Mouse (Mus musculus): Measurements from ENCODE around the gene Ptprm.

The Ptprm gene

DNA sequence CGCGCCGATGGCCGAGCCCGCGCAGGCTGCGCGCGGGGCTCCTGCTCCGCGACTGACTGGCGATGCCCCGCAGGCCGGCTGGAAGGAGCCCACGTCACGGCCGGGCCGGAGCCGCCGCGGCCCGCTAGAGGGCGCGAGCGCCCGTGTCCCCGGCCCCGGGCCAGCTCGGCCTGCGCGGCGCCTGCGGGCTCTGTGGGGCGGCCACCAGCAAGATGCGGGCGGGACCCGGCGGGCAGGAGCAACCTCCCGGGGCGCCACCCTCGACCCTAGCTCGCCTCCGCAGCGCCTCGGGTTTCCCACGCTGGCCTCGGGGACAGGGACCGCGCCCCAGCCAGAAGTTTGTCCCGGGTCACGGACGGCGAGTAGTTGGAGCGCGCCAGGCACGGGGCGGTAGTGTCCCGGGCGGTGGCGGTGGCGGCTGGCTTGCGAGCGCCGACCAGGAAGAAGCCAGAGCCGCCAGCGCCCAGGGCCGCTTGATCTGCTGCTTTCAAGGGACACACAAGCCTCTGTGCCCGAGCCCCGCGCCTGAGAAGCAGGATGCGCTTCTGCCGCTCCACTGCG lies at the start of gene Ptprm:
Gene Ptprm (minus strand): TSS at position 7 of the 561 bp plus-strand sequence.
- DNase-seq (ENCODE audit: low read depth, low spot score): peak; percentile 37

DNA sequence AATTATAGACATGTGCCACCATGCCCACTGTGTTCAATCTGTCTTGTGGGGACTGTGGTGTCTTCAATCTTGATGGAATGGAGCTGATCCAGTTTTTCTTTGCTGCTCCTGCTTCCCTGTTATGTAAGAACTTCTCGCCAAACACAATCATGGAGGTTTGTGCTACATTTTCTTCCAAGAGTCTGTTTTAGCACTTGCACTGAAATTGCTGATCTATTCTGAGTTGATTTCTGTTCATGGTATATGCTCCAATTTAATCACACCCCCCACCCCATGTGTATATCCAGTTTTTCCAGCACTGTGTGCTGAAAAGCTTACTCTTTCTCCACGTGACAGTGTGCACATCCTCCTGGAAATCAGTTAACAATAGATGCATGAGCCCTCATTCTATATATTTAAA lies 41.9 kb upstream of the Ptprm start:
- DNase-seq (ENCODE audit: low read depth, low spot score): no peak

DNA sequence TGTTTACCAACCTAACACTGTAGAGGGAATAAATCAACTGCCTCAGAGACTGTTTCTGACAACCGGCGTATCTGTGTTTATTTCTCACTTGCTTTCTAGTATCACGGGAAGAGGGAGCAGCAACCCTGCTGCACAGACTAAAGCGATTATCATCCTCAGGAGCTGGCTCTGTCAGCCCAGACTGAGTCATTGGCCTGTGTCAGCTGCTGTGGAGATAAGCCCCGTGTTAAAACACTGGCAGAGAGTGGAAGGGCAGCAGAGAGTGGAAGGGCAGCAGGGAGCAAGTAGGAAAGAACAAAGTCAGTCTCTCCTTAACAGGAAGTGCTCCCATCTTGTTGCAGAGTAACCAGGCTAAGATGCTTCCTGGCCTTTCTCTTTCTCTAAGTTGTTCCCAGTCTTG lies 36.6 kb upstream of the Ptprm start:
- no peak for DNase-seq (ENCODE audit: low read depth, low spot score)

DNA sequence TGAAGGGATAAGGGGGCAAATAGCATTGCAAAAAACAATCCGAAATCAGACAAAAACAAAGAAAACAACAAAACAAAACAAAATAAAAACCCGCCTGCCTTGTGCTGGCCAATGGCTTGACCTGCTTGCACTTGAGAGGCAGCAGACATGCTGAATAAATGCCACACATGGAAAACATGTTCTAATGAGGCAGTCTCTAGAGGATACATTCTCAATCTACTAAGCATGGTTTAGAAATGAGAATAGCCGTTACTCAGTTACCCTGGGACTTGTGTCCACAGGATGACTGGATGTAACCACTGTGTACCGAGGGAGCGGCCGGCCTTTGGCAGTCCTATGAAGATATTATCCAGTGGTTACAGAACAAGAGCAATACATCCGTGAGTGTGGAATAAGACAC lies 33.9 kb upstream of the Ptprm start:
- DNase-seq (ENCODE audit: low read depth, low spot score): no peak

DNA sequence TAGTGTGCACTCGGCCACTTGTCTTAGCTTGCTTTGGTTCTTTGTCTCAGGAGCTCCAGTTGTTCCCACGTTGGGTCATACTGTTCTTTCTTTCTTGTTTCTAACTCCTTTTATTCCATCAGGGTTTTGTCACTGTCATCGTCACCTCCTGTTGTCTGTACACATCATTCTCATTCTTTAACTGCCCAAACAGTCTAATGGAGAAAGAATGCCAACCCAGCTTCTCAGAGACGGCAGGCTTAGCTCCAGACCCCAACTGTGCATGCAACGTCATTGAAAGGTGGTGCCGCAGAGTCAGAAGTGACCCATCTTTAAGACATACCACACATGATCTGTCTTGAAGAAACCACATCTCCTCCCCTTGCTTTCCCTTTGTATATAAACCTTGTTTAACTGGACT lies 31.0 kb upstream of the Ptprm start:
- no peak for DNase-seq (ENCODE audit: low read depth, low spot score)

DNA sequence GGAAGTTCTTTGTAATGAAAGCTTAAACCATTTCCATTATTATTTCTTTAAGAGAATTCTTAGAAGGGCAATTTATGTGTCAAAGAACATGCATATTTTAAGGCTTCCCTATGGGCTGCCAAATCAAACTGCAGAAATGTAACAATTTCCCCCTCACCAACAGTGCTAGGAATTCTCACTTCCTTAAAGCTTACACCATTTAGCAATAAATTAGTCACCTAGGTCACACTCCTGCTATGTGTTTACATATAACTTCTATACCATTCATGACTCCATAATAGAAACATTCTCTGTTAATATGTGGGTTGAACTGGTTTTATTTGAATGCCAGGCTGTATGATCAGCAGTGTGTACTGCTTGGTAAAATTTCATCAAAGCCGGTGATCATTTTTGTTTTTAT lies 29.4 kb upstream of the Ptprm start:
- no peak for DNase-seq (ENCODE audit: low read depth, low spot score)

DNA sequence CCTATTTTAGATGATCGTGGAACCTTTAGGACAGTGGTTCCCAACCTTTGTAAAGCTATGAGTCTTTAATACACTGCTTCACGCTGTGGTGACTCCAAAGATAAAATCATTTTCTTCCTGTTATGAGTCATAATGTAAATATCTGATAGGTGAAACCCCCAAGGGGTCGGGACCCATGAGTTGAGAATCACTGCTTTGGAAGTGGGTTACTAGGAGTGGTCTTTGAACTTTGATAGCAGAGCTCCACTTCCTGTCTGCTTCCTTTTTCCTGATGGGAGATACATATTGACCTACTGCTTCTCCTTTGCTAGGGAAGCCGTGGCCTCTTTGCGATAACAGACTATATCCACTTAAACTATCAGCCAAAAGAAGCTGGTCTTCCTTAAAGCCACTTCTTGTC lies 27.4 kb upstream of the Ptprm start:
- DNase-seq (ENCODE audit: low read depth, low spot score): no peak

DNA sequence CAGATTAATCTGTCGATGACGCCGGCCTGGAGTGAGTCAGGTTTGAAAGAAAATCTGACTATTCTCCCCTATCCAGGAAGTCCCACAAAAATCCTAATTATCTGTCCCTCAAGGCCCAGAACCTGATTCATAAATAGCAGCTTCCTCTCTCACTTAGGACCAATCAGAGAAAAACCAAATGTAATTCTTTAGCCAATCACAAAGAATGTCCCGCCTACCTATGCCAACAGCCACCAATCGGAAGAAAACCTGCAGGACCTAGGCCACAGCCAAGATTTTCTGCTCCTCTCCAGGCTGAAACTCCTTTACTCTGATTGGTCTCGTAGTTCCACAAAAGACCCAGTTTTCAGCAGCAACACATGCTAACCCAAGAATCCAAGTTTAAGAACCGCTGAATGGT lies 13.6 kb upstream of the Ptprm start:
- no peak for DNase-seq (ENCODE audit: low read depth, low spot score)

DNA sequence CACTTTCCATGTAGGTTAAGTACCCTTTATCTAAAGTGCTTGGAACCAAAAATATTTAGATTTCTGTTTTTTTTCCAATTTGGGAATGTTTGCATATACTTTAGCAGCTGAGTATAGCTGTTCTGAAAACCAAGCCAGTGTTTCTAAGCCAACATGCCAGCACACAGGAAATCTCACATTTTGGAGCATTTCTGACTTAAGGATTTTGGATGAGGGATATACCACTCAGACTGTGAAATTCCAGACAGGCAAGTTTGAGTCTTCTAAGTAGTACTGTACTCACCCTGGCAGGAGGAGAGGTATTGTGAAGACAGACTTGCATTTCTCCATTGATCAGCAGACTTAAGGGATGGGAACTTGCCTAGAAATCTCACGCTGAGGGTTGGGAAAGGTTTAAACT lies 10.2 kb upstream of the Ptprm start:
- DNase-seq (ENCODE audit: low read depth, low spot score): no peak

DNA sequence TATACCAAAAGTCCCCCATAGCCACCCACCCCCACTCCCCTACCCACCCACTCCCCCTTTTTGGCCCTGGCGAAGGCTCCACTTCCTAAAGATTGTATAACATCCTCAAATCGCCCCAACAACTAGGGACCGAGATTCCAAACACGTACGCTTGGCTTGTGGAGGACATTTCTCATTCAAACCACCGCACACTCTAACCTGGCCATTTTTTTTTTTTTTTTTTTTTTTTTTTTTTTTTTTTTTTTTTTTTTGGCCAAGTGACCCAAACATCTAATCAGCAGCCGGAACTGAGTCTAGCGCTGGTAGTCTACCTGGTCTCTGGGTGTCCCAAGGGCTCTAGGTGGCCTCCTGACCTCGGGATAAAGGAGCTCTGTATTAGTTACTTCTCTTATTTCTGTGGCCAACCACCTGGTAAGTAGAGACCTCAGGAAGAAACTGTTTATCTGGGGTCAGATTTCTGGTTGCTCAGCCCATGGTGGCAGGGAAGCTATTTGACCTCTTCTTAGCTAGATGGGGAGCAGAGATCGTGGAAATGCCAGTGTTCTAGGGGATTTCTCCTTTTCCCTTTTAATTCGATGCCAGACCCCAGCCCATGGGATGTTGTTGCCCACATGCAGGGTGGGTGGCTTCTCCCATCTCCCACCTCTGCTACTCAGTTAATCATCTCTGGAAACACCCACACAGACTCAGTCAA lies 9.3 kb upstream of the Ptprm start:
- DNase-seq (ENCODE audit: low read depth, low spot score): no peak

DNA sequence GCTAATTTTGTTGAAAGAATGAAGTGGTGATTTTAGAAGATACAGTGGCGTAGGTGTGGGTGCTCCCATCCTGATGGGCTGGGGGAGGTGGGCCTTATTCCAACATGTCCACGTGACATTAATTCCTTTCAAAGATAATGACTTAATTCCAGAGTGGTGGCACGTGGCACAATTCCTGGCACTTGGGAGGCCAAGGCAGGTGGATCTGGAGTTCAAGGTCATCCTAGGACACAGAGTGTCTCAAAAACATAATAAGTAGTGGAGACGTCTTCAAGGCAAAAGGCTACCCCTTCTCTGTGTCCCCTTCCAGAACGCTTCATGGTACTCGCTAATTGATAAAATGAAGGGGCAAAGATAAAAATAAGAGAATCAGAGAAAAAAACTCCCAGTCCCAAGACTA lies 7.9 kb upstream of the Ptprm start:
- no peak for DNase-seq (ENCODE audit: low read depth, low spot score)

DNA sequence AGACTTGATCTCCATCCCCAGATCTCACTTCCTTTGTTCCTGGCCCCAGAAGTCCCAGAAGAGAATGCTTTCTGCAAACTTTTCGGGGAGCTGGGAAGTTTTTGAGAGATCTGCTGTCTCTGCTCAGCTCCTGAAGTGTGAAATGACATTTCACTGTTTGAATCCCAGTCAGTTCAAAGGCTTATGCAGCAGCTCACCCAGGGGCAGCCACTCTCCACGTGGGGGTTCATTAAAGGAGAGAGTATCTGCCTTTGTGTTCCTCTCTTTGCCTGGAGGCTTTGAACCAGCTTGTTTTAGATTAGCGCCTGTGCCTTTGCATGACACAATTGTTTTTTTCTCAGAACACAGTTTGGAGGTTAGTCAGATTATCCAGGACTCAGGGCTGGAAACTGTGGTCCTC lies 6.3 kb upstream of the Ptprm start:
- no peak for DNase-seq (ENCODE audit: low read depth, low spot score)

DNA sequence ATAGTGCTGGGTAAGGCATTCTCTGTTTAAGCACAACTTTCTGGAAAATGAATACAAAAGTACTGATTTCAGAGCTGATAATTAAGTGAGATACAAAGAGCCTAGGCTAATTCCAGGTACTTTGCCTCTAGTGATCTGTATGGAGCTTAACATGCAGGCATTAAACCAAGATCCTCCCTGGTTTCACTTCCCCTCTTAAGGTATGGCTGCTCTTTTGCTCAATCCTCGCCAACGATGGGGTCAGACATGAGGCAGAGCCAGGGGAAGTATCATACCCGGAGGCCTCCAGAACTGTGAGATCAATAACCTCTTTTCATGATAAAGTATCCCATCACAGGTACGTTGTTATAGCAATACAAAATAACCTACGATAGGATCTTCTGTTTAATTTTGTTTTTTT lies 5.3 kb upstream of the Ptprm start:
- DNase-seq (ENCODE audit: low read depth, low spot score): no peak

DNA sequence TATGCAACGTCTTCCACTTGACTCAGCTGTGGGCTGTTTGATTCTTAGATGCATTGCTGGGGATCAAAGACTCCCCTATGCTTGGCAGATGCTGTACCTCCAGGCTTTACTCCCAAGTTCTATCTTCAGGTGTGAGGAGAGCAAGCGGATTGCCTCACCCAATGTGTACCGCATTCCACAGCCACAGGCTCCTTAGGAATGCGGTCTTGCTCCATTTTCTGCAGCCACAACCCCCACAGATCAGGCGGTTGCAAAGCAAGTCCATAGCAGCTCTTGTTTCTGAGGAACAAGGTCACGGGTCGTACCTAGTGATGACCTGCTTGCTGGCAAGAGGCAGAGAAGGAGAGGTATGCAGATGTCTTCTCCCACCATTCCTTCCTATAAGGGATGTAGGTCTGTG lies 4.3 kb upstream of the Ptprm start:
- no peak for DNase-seq (ENCODE audit: low read depth, low spot score)

DNA sequence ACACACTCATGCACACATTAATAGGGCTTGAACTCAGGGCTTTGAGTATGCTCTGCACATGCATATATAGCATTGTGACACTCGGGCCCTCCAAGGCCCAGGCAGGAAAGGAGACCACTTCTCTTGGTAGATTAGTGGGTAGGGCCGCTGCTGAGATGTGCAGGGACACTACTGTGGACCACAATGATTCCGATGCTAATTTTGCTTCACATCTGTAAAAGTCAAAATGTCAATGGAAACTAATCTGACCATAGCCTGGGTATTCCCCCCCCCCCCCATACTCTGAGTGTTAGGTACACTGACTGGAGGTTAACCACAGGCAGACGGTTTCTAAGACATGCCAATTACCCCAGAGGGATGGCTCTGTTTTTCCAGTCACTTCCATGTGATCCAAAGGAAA lies 2.9 kb upstream of the Ptprm start:
- no peak for DNase-seq (ENCODE audit: low read depth, low spot score)

DNA sequence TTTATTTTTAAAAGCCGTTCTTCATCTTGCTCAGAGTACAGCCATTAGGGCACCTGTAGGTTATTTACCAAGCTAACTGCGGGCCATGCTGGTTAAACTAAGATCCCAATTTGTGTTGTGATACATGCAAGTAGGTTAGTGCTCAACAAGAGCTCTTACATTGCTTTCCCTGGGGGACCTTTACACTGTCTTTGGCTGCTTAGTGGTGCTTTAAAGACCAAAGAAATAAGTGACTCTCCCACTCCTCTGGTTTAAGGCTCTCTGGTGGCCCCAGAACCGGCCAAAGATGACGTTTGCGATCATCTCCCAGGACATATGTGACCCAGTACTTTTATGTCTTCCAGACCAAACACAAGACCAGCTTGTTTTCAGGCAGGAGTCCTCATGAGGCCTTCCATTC lies 994 bp upstream of the Ptprm start:
- no peak for DNase-seq (ENCODE audit: low read depth, low spot score)

DNA sequence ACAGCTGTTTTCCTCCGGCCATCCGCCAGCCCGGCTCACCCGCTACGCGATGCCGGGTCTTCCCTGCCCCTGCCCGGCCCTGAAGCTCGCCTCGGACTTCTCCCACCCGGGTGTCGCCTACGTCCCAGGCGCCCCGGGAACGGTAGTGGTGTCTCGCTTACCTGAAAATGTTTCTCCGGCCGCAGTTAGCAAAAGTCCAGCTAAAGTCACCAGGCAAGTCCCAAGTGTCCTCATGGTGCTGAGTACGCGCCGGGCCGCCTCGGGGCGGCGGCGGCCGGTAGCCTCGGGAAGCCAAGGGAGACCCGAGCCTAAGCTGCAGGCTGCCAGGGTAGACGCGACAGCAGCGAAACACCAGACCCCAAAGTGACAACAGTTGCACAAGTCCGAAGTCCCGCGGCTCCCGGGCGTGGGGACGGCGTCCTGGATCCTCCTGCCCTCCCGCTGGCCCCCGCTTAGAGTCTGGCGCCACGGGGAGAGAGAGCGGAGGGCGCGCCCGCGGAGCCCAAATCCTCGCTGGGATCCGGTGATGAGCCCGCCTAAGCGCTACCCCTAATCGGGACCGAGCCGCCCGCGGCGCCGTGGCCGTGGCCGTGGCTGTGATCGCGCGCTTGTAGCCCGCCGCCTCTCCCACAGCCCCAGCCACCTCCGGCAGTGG lies 334 bp downstream of the Ptprm start:
- DNase-seq (ENCODE audit: low read depth, low spot score): no peak

DNA sequence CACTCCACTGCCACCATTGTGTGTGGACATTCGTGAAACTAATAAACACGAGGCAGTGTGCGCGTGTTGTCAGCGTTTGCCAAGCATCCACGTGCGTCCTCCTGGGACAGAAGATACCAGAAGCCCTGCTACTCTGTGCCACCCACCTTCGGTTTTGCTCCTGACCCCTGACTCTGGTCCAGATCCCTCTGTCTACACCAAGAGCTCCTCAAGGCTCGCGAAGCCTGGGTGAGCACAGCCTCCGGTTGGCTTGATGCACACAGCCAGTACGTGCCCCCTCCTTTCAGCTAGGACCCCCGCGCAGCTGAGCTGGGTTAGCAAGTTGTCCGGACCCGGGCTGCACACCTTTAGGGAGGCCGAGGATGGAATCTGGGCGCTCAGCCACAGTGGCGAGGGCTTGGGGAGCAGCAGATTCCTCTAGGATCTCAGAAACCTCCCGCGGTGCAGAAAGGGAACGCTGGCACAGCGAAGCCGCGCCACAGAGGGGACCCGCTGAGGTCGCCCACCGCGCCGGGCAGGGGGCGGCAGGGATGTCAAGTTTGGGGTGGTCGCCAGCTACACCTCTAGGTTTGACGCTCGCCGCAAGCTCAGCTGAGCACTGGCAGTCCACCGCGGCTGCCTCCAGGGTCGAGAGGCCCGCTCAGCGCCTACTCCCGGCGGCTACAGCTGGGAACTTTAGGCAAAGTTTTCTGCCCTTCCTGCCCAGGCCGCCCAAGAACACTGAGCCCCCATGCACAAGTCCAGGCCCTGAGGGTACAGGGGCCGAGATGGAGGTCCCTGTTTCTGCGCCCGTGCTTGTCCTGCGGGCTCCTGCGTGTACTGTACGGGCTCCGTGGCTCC lies 1.1 kb downstream of the Ptprm start:
- DNase-seq (ENCODE audit: low read depth, low spot score): no peak

DNA sequence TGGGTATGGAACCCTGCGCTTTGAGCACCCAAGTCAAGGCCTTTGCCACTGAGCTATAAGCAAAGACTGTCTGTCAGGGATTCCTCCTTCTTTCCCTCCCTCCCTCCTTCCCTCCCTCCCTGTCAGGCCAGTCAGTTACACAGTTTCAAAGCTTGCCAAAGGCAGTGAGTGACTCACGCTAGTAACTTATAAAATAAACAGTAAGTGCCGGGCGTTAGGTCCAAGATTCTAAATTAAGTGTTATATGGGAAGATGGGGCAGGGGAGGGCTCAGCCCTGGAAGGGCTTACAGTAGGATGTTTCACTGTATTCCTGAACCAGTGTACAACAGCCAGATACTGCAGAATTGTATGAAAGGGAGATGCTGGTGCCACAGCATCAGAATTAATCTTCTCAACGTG lies 2.8 kb downstream of the Ptprm start:
- DNase-seq (ENCODE audit: low read depth, low spot score): no peak

DNA sequence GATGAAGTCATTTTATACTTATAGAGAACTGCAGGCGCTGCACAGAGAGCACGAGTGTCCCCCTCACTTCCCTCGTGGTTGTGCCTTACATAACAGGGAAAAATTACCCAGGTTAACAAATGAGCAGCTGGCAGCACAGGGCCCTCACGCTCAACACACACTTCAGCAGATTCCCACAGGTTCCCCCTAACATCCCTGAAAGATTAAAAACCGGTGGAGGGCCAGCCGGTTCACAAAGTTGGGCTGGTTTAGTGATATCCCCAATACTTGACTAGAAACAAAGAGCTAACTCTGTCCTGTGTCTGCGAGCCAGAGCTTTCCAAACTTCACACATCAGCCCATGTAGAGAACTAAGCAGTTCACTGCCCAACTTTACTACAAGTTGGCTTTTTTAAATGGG lies 3.7 kb downstream of the Ptprm start:
- DNase-seq (ENCODE audit: low read depth, low spot score): no peak

DNA sequence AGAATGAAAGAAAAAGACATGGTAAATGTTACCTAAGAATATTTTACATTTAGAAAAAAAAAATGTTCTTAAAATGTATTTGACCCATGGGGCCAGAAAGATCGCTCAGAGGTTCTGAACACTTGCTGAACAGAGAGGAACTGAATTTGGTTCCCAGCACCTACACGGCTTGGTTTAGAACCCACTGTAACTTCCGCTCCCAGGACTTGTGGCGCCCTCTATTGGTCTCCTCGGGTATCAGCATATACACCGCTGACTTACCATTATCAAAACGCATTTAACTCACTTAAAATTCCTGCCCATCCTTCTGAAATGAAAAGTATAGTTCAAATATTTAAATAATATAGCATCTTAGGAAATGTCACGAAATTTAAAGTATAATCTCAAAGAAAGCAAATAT lies 4.7 kb downstream of the Ptprm start:
- DNase-seq (ENCODE audit: low read depth, low spot score): no peak

DNA sequence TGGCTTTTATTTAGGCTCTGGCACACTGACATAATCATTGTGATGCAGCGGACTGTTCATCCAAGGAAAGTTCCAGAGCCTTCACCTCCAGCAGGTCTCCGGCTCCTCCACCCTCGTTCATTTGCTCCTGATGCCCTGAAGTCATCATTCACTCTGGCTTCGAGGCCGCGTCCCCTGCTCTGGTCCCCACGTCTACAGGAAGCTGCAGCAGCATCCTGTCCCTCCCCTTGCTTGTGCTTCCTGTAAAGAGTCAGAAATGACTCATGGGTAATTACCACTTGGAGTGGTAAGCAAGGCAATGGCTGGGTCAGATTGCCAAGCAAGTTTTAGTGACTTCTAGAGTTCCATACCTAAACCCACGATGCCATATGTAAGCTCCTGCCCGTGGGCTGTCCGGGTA lies 7.3 kb downstream of the Ptprm start:
- DNase-seq (ENCODE audit: low read depth, low spot score): no peak

DNA sequence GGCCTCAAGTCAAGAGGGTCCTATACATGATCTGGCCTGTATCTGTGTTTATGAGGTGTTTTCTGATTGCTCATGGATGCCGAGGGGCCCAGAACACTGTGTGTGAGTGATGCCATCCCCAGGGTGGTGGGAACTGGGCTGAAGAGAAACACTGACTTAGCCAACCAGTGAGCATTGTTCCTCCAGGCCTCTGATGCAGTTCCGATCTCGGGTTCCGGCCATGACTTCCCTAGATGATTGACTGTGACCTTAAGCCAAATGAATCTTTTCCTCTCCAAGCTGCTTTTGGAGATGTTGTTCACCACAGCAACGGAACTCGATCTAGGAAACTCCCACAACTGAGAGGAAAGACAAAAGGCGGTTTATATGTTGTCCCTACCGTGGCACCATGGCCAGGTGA lies 9.1 kb downstream of the Ptprm start:
- no peak for DNase-seq (ENCODE audit: low read depth, low spot score)
